Mouse (Mus musculus): Measurements from ENCODE around the gene Sp2.

The Sp2 gene

DNA sequence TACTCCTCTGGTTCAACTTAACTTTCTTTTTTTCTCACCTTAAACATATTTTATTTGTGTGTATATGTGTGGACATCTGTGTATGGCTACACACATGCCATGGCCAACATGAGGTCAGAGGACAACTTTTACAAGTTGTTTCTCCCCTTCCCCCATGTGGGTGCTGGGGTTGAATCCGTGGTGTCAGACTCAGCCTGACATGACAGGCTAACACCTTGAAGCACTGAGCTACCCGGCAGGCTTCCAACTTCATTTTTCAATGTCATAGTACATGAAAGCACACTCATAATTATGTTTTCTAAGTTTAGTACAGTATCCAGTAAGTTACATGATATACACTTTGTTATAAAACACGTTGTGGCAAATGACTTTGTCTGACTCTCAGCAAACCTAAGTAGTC lies 12.4 kb downstream of the Sp2 start:
- DNase-seq (ENCODE audit: inconsistent ontology term), result no peak

DNA sequence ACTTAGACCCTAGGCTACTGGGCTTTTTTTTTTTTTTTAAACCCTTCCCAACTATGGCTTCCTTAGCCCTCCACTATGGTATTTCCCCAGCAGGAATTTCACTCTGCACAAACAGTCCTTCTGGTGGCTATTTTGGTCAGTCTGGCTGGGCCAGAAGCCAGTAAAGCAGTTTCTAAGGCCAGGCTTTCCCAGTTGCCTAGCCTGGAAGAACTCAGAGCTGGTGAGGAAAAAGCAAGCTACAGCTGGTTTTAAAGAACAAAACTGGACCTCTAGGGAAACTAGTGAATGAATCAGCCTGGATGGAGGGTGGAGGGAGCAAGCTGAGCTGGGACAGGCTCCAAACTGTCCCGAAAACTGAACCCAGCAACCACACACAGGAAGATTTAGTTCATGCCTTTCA lies 13.0 kb downstream of the Sp2 start:
- DNase-seq (ENCODE audit: inconsistent ontology term), result peak; percentile 62

DNA sequence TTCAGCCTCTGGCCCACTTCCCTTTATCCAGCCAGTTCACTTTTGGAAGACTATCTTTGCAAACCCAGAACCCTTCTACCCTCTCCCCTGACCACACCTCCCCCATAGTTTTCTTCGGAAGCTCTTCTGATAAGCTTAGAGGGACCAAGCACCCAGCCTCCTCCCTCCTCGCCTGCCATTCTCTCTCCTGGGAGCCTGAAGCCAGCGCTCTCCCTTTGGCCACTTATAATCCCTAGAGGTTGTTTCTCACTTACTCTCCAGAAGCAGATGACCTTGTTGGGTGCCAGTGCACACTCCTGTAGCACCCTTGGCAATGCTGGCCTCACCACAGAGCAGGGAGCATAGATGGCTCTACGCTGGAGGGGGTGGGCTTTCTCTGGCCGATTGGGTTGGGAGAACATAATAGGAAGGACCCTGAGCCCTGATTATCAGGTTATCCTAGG lies 13.5 kb downstream of the Sp2 start:
- no peak for DNase-seq (ENCODE audit: inconsistent ontology term)

DNA sequence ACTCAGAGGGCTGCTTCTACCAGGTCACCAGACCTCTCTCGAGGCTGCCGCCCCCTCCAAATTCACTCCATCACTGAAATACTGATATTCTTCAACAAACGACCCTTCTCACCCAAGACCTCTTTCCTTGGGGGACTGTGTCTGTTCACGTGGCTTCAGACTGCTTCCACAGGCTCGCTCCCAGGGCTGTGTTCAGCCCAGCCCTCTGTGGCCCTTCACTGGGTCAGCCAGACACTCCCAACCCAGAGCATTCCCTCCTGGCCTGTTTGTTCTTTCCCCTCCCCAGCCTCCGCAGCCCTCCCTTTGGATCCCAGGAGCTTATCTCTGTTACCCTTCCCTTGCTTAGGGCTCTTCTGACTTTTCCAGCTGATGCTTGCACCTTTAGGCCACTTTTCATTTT lies 14.3 kb downstream of the Sp2 start:
- DNase-seq (ENCODE audit: inconsistent ontology term), result no peak

DNA sequence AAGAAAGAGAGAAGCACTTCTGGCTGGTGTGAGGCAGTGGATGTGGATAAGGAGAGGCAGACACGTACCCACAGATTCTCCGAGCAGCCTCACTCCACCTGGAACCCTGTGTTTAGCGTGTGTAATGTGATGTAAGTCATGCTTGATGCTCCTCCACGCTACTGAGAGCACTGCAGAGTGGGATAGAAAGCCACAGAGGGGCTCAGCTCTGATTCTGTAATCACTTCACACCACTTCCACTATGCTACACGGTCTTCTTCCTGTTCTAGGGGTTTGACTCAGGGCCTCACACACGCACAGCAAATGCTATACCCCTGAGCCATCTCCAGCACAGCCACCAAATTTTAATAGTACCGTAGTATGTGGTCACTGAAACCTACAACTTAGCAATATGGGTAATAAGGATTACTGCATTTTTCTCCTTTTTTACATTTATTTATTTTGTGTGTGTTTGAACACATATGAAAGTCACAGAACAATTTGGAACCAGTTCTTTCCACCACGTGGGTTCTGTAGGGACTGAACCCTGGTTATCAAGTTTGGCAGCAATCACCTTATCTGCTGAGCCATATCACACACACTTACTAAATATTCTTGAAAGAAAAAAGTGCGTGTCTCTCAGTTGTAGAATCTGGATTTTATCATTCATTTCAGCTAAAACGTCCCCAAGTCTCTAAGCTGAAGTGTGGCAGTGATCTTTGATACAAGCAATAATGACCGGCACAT lies 15.1 kb downstream of the Sp2 start:
- no peak for DNase-seq (ENCODE audit: inconsistent ontology term)

DNA sequence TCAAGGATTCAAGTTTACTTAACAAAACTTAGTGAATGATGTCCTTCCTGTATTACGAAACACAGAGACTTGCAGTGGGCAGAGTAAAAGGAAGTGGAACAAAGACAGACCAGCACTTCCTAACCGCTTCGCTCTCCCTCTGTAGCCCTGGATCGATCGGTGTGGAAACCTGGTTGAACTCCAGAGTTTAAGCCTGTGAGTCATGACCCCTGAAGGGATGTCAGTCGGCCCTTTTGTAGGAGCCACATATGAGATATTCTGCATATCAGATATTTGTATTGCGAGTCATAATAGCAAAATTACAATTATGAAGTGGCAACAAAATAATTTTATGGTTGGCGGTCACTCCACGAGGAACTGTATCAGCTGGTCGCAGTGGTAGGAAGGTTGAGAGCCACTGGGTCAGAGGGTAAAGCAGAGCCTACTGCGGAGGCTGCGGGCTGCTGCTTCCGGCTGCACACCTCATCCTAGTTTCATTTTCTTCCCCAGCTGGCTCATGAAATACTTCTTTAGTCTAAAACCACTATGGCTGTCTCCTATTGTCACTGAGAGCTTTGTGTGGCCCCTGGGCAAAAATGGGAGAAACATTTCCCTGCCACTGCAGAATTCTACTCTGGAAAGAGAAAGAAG lies 15.7 kb downstream of the Sp2 start:
- DNase-seq (ENCODE audit: inconsistent ontology term), result peak; percentile 76

DNA sequence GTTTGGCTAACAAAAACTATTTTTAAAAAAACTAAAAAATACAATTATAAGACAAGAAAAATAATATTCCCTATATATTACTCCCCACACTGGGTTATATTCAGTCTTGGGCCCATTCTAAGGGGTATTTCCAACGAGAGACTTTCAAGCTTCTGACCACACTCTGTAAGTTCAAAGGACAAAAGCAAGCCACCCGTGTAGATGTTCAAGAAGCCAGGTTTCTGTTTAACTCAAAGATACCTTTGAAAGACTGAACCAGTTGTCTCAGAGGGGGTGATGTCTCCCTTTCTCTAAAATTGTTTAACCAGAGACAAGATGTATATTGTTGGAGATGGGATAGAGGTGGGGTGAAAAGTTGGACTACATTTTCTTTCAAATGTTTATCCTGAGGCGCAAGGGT lies 16.6 kb downstream of the Sp2 start:
- DNase-seq (ENCODE audit: inconsistent ontology term), result no peak

DNA sequence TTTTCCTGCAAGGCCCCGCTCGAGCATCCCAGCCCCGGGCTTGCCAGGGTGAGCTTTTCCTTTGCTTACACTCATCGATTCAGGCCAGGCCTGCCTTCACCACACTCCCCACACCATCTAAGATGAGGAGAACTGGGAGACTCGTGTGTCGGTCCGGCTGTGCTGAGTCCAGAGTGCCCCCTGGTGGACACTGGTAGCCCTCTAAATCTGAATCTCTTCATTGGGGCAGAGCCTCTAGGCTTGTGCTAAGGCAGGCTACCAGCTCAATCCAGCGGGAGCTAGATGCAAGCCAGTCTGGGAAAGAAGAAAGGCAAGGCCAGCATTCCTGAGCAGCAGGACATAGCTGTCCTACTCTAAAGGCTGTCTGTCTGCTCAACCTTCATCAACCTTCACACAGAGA lies 19.2 kb downstream of the Sp2 start:
- DNase-seq (ENCODE audit: inconsistent ontology term), result peak; percentile 83

DNA sequence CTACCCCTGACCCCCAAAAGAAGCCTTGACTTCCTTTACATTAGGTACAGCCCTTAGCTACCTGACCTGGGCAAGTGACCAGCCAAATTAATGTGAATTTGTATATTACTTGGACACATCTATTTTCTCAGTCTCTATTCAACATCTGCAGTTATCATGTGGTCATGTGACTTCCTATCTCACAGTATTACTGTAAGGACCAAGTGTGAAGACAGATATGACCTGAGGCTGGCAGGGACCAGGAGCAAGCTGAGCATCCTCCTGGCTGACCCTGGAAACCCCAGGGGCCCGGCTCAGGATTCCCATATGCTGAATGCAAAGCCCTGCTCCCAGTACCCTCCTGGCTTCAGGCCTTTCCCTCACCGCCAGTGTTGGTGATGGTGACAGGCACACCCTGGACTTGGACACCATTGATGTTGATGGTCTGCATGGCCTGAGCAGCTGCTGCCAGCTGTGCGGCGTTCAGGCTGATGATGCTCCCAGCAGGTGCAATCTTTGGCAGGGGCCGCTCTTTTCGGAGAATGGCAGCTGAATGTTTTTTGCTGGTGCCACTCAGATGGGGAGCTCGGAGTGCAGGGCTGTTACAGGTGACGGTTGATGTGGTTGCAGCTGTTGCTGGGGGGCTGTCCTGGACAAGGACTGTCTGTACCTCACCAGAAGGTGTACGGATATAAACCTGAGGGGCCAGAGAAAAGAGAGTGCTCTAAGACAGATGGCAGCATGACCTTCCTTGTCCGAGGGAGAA lies 25.5 kb downstream of the Sp2 start:
- no peak for DNase-seq (ENCODE audit: inconsistent ontology term)

DNA sequence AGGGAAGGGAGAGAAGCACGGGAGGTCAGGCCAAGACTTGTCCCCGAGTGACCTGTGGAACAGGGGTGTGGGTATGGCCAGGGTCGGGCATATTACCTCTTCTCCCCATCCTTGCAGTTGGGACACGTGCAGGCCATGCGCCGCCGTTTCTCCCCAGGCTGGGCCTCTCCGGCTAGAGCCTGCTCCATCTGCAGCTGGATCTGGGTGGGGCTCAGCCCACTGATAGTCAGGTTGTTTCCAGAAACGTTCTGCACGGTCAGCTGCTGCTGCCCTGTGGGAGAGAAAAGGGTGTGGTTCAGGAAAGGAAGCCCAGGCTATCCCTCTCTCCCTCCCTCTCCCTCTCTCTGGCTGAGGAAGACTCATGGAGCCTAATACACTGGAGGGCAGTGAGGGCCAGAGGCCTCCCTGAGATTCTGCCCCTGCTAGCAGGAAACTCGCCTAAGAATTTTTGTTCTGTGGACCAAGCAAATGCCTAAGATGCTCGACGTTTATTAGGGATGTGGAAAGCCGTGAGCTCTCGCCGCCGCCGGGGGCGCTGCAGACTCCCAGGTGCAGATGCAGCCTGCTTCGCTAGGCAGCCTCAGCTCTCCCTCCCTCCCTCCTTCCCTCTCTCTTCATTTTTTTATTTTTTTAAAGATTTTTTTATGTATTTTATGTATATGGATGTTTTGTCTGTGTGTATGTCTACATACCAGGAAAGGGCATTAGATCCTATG lies 26.6 kb downstream of the Sp2 start:
- no peak for DNase-seq (ENCODE audit: inconsistent ontology term)

DNA sequence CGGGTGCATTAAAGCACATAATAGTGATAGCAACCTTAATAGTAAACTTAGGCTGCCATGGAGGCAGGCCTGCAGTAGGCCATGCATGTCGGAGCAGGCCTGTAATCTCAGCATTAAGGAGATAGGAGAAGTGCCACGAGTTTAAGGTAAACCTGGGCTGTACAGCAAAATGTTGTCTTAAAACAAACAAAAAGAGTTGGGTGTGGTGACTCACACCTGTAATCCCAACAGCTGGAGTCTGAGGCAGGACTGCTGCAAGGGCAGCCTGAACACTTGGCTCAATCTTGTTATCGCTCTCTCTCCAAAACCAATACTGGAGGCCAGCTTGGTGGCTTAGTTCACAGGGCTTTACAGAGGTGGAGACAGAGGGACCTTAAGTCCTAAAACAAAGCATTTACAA lies 27.7 kb downstream of the Sp2 start:
- DNase-seq (ENCODE audit: inconsistent ontology term), result no peak

DNA sequence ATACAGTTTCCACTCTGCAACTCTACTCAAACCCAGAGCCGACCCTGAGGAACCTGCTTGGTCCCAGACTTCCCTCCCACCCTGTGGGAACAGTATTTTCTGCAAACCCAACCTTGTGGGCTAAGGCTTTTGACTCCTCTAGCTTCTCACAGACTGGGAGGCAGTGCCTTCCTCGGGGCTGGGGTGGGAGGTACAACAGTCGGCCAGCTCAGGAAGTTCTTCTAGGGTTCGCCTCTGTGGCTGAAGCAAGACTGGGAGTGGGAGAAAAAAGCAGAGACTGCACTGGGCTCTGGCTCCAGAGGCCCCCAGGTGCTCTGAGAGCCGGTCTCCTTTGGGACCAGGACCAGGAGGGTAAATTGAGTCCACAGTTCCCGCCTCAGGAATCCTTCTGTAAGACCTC lies 29.9 kb downstream of the Sp2 start:
- no peak for DNase-seq (ENCODE audit: inconsistent ontology term)

DNA sequence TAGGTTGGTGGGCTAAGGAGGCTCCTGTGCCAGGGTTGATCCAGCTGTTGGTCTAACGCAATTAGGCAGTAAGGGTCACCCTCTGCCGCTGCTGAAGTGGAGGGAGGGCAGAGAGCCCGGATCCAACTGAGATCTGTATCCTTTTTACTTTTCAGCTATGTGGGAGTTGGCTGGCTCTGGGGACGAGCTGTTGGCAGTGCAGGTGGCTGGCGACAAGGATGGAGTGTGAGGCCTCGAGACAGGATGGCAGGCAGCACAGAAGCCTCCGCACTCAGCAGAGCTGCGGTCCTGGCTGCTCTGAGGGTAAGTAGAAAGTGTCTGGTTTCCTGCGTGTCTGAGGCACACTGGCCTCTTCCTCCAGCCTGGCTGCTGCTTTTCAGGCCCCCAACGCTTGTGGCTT lies 30.3 kb downstream of the Sp2 start:
- no peak for DNase-seq (ENCODE audit: inconsistent ontology term)

DNA sequence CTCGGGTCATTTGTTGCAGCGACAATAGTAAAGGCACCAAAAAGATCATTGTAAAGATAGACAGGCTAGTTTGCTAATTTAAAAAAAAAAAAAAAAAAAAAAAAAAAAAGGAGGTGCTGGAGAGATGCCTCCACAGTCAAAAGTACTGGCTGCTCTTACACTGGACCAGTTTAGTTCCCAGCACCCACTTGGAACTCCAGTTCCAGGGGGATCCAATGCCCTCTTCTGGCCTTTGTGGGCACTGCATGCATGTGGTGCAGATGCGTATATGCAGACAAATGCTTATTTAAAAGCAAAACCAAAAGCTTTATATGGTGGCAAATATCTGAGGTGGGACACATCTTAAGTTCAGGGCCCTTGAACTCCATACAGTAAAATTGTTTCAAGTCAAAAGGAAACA lies 32.0 kb downstream of the Sp2 start:
- DNase-seq (ENCODE audit: inconsistent ontology term), result no peak

DNA sequence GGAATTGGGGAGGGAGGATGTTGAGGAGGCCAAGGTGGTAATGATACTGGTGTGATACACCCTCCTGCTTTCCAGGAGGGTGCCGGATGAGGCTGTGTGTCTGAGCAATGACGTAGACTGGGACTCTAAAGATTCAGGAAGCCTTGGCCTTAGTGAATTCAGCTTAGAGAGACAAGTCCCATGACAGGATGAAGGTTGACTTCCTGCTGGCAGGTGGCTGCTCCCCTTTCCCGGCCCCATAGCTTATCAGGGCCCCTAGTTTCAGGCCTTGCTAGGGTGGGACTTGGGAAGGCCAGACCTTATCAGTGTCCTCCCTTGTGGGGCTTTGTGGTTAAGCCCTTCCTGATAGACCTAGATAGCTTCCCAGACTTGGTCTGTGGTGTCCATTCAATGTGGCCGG lies 34.9 kb downstream of the Sp2 start:
- no peak for DNase-seq (ENCODE audit: inconsistent ontology term)

DNA sequence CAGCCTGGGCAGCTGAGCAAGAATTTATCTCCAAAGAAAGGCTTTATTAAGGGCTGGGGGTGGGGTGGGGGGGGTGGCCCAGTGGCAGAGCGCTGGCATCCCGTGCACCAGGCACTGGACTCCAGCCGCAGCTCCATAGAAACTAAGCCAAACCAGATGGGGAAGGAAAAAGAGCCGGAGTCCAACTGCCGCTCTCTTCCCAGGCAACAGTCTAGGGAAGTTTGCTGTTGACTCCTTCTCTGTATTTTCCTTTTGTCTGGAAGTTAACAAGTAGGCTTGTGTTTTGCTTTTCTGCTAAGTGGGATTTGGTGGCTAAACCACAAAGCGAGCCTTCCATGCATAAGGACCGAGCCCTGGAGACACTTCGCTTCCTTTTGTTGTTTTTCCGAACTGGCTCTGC lies 36.3 kb downstream of the Sp2 start:
- DNase-seq (ENCODE audit: inconsistent ontology term), result no peak

DNA sequence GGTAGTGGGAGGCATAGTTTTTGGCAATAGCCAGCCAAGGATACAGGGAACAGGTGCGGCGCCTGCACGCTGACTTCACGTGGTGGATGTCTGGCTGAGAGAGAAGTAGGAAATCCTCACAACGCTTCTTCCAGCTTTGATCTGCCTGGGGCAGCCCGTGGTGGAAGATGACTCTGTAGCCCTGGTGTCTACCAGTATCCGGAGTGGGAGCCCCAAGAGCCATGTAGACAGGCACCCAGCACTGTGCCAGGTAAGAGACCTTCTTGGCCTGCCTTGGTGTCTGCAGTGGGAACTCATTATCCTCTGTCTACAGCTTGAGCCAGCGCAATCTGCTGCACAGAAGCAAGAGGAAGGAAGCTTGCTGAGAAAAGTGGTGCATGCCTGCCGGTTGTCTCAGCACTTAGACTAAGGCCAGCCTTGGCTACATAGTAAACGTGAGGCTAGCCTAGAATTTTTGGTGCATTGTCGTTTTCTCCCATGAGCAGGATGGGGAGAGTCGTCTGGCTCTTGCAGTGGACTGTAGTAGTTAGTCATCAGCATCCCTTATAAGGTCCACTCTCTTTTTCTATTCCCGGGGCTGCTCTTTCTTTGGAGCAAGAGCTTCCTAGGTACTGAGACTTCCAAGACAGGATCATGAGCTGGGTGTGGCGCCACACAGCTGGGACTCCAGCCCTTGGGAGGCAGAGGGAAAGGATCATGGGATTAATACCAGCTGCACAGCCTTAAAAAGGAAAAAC lies 37.7 kb downstream of the Sp2 start:
- DNase-seq (ENCODE audit: inconsistent ontology term), result no peak

DNA sequence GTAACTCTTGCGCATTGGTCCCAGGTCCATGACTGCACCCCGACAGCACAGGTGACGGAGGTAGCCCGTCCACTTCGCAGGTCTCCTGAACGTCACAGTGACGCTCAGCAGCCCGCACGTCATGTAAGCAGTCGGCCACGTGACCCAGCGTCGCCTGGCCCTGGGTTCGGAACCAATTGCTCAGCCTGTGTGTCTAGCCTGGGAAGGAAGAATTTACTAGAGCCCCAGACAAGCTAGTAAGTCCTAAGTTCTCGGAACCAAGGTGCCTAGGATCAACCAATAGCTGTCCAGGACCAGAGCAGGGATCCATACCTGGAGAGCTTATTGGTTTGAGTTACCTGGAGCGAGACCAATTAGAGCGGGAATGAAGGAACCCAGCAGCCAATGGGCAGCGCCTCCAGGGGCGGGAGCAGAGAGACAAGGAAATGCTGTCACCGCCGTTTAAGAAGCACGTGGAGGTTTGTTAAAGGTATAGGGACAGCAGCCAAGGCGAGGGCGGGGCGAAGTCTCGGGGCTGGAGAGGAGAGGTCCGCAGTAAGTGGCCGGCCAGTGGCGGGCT lies 38.9 kb downstream of the Sp2 start, which contains the start of gene Pnpo:
Pnpo (minus strand) TSS at position 241 of the 559 bp plus-strand sequence.
- DNase-seq (ENCODE audit: inconsistent ontology term), result peak; percentile 98

DNA sequence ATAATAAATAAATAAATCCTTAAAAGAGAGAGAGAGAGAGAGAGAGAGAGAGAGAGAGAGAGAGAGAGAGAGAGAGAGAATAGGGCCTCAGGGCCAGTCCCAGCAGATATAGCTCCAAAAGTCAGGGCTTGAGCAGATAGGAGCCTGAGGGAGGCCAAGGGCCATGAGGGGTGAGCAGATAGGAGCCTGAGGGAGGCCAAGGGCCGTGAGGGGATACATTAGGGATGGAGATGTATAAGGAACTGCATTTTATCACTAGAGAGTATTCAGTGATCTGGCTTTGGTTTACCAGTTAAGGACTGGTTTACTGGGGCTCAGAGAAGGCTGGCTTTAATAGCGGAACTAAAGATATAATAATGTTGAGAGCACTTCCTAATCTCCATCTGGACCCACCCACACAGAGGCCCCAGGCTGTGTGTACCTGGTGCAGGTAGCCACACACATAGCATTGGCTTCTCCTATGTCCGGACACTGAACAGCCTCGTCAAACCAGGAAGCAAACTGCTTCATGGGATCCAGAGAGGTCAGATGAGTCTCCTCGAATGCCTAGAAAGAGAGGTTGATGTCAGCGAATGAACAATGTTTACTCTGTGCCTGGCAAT lies 40.7 kb downstream of the Sp2 start:
- DNase-seq (ENCODE audit: inconsistent ontology term), result no peak

DNA sequence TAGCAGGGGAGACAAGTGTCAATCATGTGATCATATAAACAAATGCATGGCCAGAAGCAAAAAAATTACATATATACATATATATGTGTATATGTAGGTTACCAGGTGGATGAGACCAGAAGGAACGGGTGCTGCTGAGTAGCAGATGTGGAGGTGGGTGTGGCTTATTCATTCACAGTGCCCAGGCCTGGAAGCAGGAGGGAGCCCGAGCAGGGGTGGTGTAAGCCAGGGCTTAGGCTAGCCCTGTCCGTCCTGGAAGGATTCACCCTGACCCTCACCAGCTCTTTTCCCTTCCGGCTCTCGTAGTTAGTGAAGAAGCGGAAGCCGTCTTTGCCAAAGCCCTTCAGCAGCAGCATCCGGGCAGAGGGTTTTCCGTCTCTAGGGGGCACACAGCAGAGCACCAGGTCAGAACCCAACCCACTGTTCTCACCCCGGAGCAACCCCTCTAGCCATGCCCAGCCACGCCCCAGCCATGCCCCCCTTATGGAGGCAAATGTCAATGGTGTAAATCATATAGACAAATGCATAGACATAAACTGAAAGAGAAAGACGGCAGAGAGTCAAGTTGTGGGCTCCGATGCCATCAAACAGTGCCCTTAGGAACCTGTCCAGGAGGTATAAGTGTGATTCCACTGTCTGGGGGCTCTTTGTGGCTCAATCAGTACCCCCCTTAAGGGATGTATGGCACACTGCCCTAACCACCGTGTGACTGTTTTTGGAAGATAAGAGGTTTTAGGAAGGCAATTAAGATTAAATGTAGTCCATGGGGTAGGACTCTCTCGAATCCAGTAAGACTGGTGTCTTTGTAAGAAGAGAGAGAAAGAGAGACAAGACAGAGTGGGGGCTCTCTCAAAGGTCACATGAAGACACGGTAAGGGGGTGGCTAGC lies 41.9 kb downstream of the Sp2 start:
- no peak for DNase-seq (ENCODE audit: inconsistent ontology term)
